Mouse (Mus musculus) myocyte (in vitro differentiated cells): ENCODE measurements around the gene Mgat5b. TPM values are rescaled to one million over a fixed set of nuclear protein-coding genes. Genes with fewer than 3 reads are reported as not detected.

Source experiments
- H3K27me3 ChIP-seq: one replicate; pipeline ENCODE4 v1.6.1; 2011; ENCODE audit not compliant: control insufficient read depth, insufficient read depth, insufficient read length
- H3K36me3 ChIP-seq: one replicate; pipeline ENCODE4 v1.6.1; 2011; ENCODE audit not compliant: control insufficient read depth, insufficient read depth
- H3K4me2 ChIP-seq: one replicate; pipeline ENCODE4 v1.6.1; 2011; ENCODE audit warnings: low read depth, control low read depth
- H3K4me3 ChIP-seq: one replicate; pipeline ENCODE4 v1.5.1; 2011; ENCODE audit warnings: mild to moderate bottlenecking, control low read depth, moderate library complexity
- H3K79me2 ChIP-seq: one replicate; pipeline ENCODE4 v1.6.1; 2011; ENCODE audit not compliant: control insufficient read depth, insufficient read depth
- H3ac ChIP-seq: one replicate; pipeline ENCODE4 v1.6.1; 2011; ENCODE audit not compliant: control insufficient read depth, insufficient read length
- CEBPB ChIP-seq: IDR thresholded peaks from 2 replicates; pipeline ENCODE4 v1.6.1; 2011; ENCODE audit warnings: mild to moderate bottlenecking, moderate library complexity; ENCODE audit not compliant: poor library complexity, insufficient read depth, severe bottlenecking
- E2F4 ChIP-seq: IDR thresholded peaks from one replicate; pipeline ENCODE4 v1.6.1; 2011; ENCODE audit warnings: mild to moderate bottlenecking, control low read depth, moderate library complexity; ENCODE audit not compliant: insufficient read depth
- MAX ChIP-seq: IDR thresholded peaks from one replicate; pipeline ENCODE4 v1.6.1; 2011; ENCODE audit warnings: low read depth, mild to moderate bottlenecking, control low read depth
- MYOD1 ChIP-seq, 3 experiments: IDR thresholded peaks; one replicate each; pipeline ENCODE4 v1.6.1; 2011; ENCODE audit warnings: control low read depth in 2 of 3, low read depth in 2 of 3, mild to moderate bottlenecking in 2 of 3, moderate library complexity in 1 of 3; ENCODE audit not compliant: insufficient read length in 2 of 3, control insufficient read depth in 1 of 3
- MYOG ChIP-seq, 3 experiments: IDR thresholded peaks; one replicate each; pipeline ENCODE4 v1.6.1; 2011; ENCODE audit warnings: control low read depth in 2 of 3, low read depth in 2 of 3, mild to moderate bottlenecking in 2 of 3; ENCODE audit not compliant: insufficient read length in 2 of 3, control insufficient read depth in 1 of 3, insufficient read depth in 1 of 3
- POLR2A ChIP-seq: IDR thresholded peaks from one replicate; pipeline ENCODE4 v1.6.1; 2011; ENCODE audit warnings: low read depth, mild to moderate bottlenecking, control low read depth, moderate library complexity; ENCODE audit not compliant: insufficient read length
- POLR2AphosphoS2 ChIP-seq: IDR thresholded peaks from one replicate; pipeline ENCODE4 v1.6.1; 2011; ENCODE audit warnings: low read depth, control low read depth; ENCODE audit not compliant: insufficient read length
- REST ChIP-seq: IDR thresholded peaks from one replicate; pipeline ENCODE4 v1.6.1; 2011; ENCODE audit warnings: mild to moderate bottlenecking, control low read depth, moderate library complexity; ENCODE audit not compliant: insufficient read depth, insufficient read length
- SRF ChIP-seq: IDR thresholded peaks from one replicate; pipeline ENCODE4 v1.6.1; 2011; ENCODE audit warnings: low read depth; ENCODE audit not compliant: control insufficient read depth, insufficient read length
- TCF12 ChIP-seq: IDR thresholded peaks from one replicate; pipeline ENCODE4 v1.6.1; 2011; ENCODE audit warnings: mild to moderate bottlenecking, control low read depth; ENCODE audit not compliant: poor library complexity, insufficient read depth, severe bottlenecking
- TCF3 ChIP-seq: IDR thresholded peaks from one replicate; pipeline ENCODE4 v1.6.1; 2011; ENCODE audit warnings: low read depth, control low read depth; ENCODE audit not compliant: insufficient read length
- USF1 ChIP-seq: IDR thresholded peaks from one replicate; pipeline ENCODE4 v1.6.1; 2011; ENCODE audit warnings: low read depth, mild to moderate bottlenecking, control low read depth, moderate library complexity
- polyA plus RNA-seq: library from polyadenylated mRNA; unstranded; fragments of >200 nt; fragmentation: generic; extraction: Trizol; gene quantifications from one replicate; pipeline ENCODE4 v1.2.1, GENCODE M21; 2012; ENCODE audit warnings: missing spikeins

Gene Mgat5b
- polyA plus RNA-seq, 1 experiment: not detected

GRCm38 (mm10) chr11:116998935-116999334, 80.3 kb downstream of the Mgat5b start:
- no peak overlapping the region for H3K4me3 ChIP-seq
- no peaks in the 10 kb centered on the region for H3K79me2 ChIP-seq
- no peak overlapping the region for H3K4me2 ChIP-seq
- H3K36me3 ChIP-seq: no peaks in the 10 kb centered on the region
- no peak overlapping the region for H3ac ChIP-seq
- TF ChIP-seq MYOD1 (IDR thresholded peaks at IDR 0.05; ENCODE audit: control insufficient read depth in 1 of 3, insufficient read length in 2 of 3, low read depth in 2 of 3) (no peak), USF1 (no peak), MAX (no peak), CEBPB (no peak), POLR2A (no peak), REST (no peak), TCF3 (no peak)
- peaks cover 53% of the 10 kb centered on the region for H3K27me3 ChIP-seq

GRCm38 (mm10) chr11:117000219-117000618, 81.6 kb downstream of the Mgat5b start:
- Histone ChIP-seq H3K4me2 (no peak overlapping the region), H3ac (no peak overlapping the region), H3K27me3 (peaks cover 50% of the 10 kb centered on the region), H3K4me3 (no peak overlapping the region), H3K36me3 (no peaks in the 10 kb centered on the region), H3K79me2 (no peaks in the 10 kb centered on the region)
- no peak for TF ChIP-seq MAX
- no peak for TF ChIP-seq MYOG (IDR thresholded peaks at IDR 0.05; ENCODE audit: control insufficient read depth in 1 of 3, insufficient read depth in 1 of 3, insufficient read length in 2 of 3, low read depth in 2 of 3)
- no peak for TF ChIP-seq REST
- TF ChIP-seq USF1: no peak
- no peak for TF ChIP-seq SRF
- TF ChIP-seq POLR2AphosphoS2: no peak
- no peak for TF ChIP-seq CEBPB
- TF ChIP-seq TCF3: no peak
- TF ChIP-seq POLR2A: no peak
- no peak for TF ChIP-seq E2F4

GRCm38 (mm10) chr11:117001789-117002188, 83.1 kb downstream of the Mgat5b start:
- TF ChIP-seq MYOG (IDR thresholded peaks at IDR 0.05; ENCODE audit: control insufficient read depth in 1 of 3, insufficient read depth in 1 of 3, insufficient read length in 2 of 3, low read depth in 2 of 3) (no peak), MAX (no peak), POLR2A (no peak), TCF3 (no peak), USF1 (no peak), CEBPB (no peak), MYOD1 (IDR thresholded peaks at IDR 0.05; ENCODE audit: control insufficient read depth in 1 of 3, insufficient read length in 2 of 3, low read depth in 2 of 3) (no peak)
- Histone ChIP-seq H3K79me2 (no peaks in the 10 kb centered on the region), H3ac (no peak overlapping the region), H3K4me3 (no peak overlapping the region), H3K4me2 (no peak overlapping the region), H3K36me3 (no peaks in the 10 kb centered on the region), H3K27me3 (peaks cover 50% of the 10 kb centered on the region)

GRCm38 (mm10) chr11:117003503-117003902, 84.8 kb downstream of the Mgat5b start:
- peaks cover 57% of the 10 kb centered on the region for H3K27me3 ChIP-seq

GRCm38 (mm10) chr11:117004277-117004676, 85.6 kb downstream of the Mgat5b start:
- Histone ChIP-seq H3K4me2 (no peak overlapping the region), H3K79me2 (no peaks in the 10 kb centered on the region), H3K4me3 (no peak overlapping the region), H3K27me3 (peaks cover 60% of the 10 kb centered on the region), H3K36me3 (no peaks in the 10 kb centered on the region), H3ac (no peak overlapping the region)
- no peak for TF ChIP-seq CEBPB
- no peak for TF ChIP-seq USF1

More at GRCm38 (mm10) chr11:117003503-117003902, 84.8 kb downstream of the Mgat5b start:
- no peaks in the 10 kb centered on the region for H3K36me3 ChIP-seq
- no peaks in the 10 kb centered on the region for H3K79me2 ChIP-seq
- TF ChIP-seq CEBPB (no peak), E2F4 (no peak), MAX (no peak), REST (no peak), SRF (no peak), MYOG (IDR thresholded peaks at IDR 0.05; ENCODE audit: control insufficient read depth in 1 of 3, insufficient read depth in 1 of 3, insufficient read length in 2 of 3, low read depth in 2 of 3) (no peak), TCF3 (no peak), POLR2A (no peak), MYOD1 (IDR thresholded peaks at IDR 0.05; ENCODE audit: control insufficient read depth in 1 of 3, insufficient read length in 2 of 3, low read depth in 2 of 3) (no peak), TCF12 (no peak)
- H3K4me3 ChIP-seq: no peak overlapping the region
- H3K4me2 ChIP-seq: no peak overlapping the region
- H3ac ChIP-seq: no peak overlapping the region
